Comparison of ENCODE assay signal across 8 mouse cellular contexts in the genomic region with DNA sequence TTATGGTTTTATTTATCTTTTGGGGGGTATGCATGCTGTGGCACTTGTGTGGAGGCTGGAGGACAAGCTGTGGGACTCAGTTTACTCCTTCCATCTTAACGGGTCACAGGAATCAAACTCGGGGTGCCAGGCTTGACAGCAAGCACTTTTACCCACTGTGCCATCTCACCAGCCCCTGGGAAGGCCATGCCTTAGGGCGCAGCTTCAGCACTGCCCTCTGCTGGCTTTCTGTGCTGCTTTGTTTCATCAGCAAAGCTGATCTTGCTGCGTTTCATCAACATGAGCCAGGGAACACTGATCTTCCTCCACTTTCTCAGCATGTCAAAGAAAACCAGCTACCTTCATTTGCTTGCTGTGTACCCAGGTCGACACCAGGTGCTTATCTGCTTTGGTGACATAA.
DNase-seq lines count a peak whose midpoint lies in the region; TF ChIP-seq lines count a peak whose summit lies in the region.
"Had no signal": no experiment of that assay in that cellular context is flagged by ENCODE, and none has a peak within 500 bp of the region (broad histone marks: within the 10 kb centered on the region; RNA-seq: fewer than 3 reads in every experiment).

No protein-coding gene starts in this region.

- no peak overlapping the region for H3K27ac ChIP-seq in small intestine, adult 2 months (ENCODE audit: insufficient read depth, low read depth, low read length)
- H3K27ac ChIP-seq: heart, embryonic 15.5 days had no signal

- no peaks in the 10 kb centered on the region for H3K36me3 ChIP-seq in small intestine, adult 2 months (ENCODE audit: control insufficient read depth, insufficient read depth, low read length)
- H3K36me3 ChIP-seq: heart, embryonic 15.5 days had no signal

- no peaks in the 10 kb centered on the region for H3K4me1 ChIP-seq in lung, adult 2 months (ENCODE audit: control insufficient read depth, insufficient read depth, low read length)
- H3K4me1 ChIP-seq in small intestine, adult 2 months (ENCODE audit: control insufficient read depth, insufficient read depth, insufficient read length, low read length): no peaks in the 10 kb centered on the region
- H3K4me1 ChIP-seq: heart, embryonic 15.5 days had no signal

- DNase-seq in urinary bladder, adult 18-20 months (ENCODE audit: low spot score in 2 of 2): peak; percentile 4 to 16
- DNase-seq in urinary bladder, postnatal 10 days (ENCODE audit: low spot score): no peak
- peak; percentile 31 to 49 for DNase-seq in adrenal gland, adult 18-20 months (ENCODE audit: low spot score in 2 of 2)
- DNase-seq in embryo, embryonic 11 days: peak; percentile 68
- peak; percentile 77 for DNase-seq in kidney, postnatal 10 days
- DNase-seq in lung, adult 2 months: peak; percentile 42

- TF ChIP-seq POLR2A in lung, adult 2 months (IDR thresholded peaks at IDR 0.05; ENCODE audit: borderline replicate concordance, extremely low read depth, low read depth, low read length): no peak
- no peak for TF ChIP-seq POLR2A in small intestine, adult 2 months (IDR thresholded peaks at IDR 0.05; ENCODE audit: low read depth, low read length)

- no peak overlapping the region for H3K4me3 ChIP-seq in lung, adult 2 months (replicated peaks; ENCODE audit: extremely low read depth, low read depth, low read length)
- H3K4me3 ChIP-seq in small intestine, adult 2 months (ENCODE audit: low read depth, low read length): no peak overlapping the region
- H3K4me3 ChIP-seq: heart, embryonic 15.5 days had no signal

- WGBS in lung, adult 2 months: 27% methylated on average over 5 of the region's 5 CpGs
- WGBS in small intestine, adult 2 months: 27% methylated on average over 5 of the region's 5 CpGs

- no peaks in the 10 kb centered on the region for H3K27me3 ChIP-seq in small intestine, adult 2 months (ENCODE audit: control insufficient read depth, insufficient read depth, low read length)
- H3K27me3 ChIP-seq: heart, embryonic 15.5 days had no signal

- TF ChIP-seq CTCF in lung, adult 2 months (IDR thresholded peaks at IDR 0.05; ENCODE audit: insufficient read depth, low read length): peak; percentile 73
- peak; percentile 54; the same call in 1 of the 2 replicates for TF ChIP-seq CTCF in small intestine, adult 2 months (IDR thresholded peaks at IDR 0.05; ENCODE audit: extremely low read depth, insufficient read length, insufficient replicate concordance, low read depth, low read length)
